Mouse (Mus musculus): ENCODE measurements around the gene Mindy3. TPM values are rescaled to one million over a fixed set of nuclear protein-coding genes. Genes with fewer than 3 reads are reported as not detected.

Mindy3 gene
- polyA plus RNA-seq, 1 experiment from 2014 or later = 27.0 TPM

- peak; percentile 41 for ATAC-seq
- Histone ChIP-seq H3K4me1 (peaks cover 59% of the 10 kb centered on the region), H3K4me2 (no peak overlapping the region), H3K36me3 (peaks cover 33% of the 10 kb centered on the region), H3K27ac (no peak overlapping the region), H3K27me3 (replicated peaks) (no peaks in the 10 kb centered on the region), H3K4me3 (no peak overlapping the region), H3K9ac (no peak overlapping the region), H3K9me3 (replicated peaks) (no peaks in the 10 kb centered on the region)
- 16% methylated on average over 1 of the region's 1 CpGs for WGBS (ENCODE audit: insufficient replicate concordance)
Observed at GRCm38 (mm10) chr2:12368016-12368415, 51.3 kb downstream of the Mindy3 start.

DNA sequence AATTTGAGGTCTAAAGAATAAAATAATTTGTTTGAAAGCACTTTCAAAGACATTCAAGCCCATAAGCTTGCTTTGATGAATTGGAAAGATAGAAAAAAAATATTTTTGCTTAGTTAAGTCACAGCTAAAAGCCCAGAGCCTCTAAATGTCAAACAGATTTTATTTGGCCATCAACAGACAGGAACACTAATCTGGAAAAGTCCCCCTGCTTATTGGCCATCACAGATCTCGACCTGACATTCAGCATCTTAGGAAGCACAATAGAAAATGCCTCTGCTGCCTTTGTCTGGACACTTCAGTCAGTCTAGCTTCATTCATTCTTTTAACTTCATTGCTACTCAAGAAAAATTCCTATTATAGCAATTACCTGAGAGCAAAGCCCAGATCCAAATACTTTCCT is 58.0 kb downstream of the Mindy3 start:
- WGBS (ENCODE audit: insufficient replicate concordance) = 89% methylated on average over 1 of the region's 1 CpGs
- Histone ChIP-seq H3K9me3 (replicated peaks) (no peaks in the 10 kb centered on the region), H3K4me1 (no peaks in the 10 kb centered on the region), H3K36me3 (peaks cover 66% of the 10 kb centered on the region), H3K9ac (no peak overlapping the region), H3K4me2 (no peak overlapping the region), H3K4me3 (no peak overlapping the region), H3K27me3 (replicated peaks) (no peaks in the 10 kb centered on the region), H3K27ac (no peak overlapping the region)
- no peak for ATAC-seq

DNA sequence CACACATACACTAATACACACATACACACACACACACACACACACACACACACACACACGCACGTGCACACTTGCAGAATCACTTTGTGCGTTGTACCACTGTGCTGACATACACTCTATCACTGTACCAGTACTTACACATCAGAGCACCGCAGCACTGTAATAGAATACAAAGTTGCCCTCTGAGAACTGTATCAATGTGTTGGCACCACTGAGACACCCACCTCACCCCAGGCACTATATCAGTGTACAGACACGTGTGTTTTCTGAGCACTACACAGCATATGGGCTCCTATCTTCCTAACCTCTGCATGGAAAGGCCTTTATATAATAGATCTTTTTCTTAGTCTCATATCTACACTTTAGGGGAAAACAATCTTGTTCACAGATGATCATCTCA is 64.4 kb downstream of the Mindy3 start:
- 86% methylated on average over 5 of the region's 5 CpGs for WGBS (ENCODE audit: insufficient replicate concordance)
- Histone ChIP-seq H3K9me3 (replicated peaks) (no peaks in the 10 kb centered on the region), H3K4me2 (no peak overlapping the region), H3K9ac (no peak overlapping the region), H3K4me3 (no peak overlapping the region), H3K27ac (no peak overlapping the region), H3K36me3 (peaks cover 68% of the 10 kb centered on the region), H3K27me3 (replicated peaks) (no peaks in the 10 kb centered on the region), H3K4me1 (no peaks in the 10 kb centered on the region)
- ATAC-seq = peak; percentile 70; the same call in 1 of the 2 replicates

DNA sequence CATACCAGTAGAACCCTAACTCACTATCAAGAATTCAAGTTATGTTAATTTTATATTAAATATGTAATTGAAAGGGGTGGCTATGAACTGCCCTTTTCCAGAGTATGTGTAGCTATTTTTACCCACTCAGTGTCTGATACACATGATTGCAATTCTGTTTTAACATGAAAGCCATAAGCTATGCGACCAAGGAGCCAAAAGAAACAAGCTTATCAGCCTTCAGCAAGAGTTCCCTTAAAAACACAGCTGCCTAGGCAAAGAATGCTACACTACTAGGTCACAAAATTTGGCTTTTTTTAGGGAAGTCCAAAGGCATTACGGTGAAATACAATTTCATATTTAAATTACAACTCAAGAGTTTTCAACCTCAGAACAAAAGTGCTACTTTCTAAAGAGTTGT is 70.4 kb downstream of the Mindy3 start:
- WGBS (ENCODE audit: insufficient replicate concordance) = 59% methylated on average over 2 of the region's 2 CpGs
- no peak overlapping the region for H3K4me2 ChIP-seq
- H3K9ac ChIP-seq = no peak overlapping the region
- no peak overlapping the region for H3K4me3 ChIP-seq
- no peaks in the 10 kb centered on the region for H3K4me1 ChIP-seq
- peaks cover 53% of the 10 kb centered on the region for H3K36me3 ChIP-seq
- H3K9me3 ChIP-seq (replicated peaks) = no peaks in the 10 kb centered on the region
- H3K27ac ChIP-seq = no peak overlapping the region
- H3K27me3 ChIP-seq (replicated peaks) = no peaks in the 10 kb centered on the region
- no peak for ATAC-seq

- Histone ChIP-seq H3K36me3 (no peaks in the 10 kb centered on the region), H3K9ac (no peak overlapping the region), H3K4me1 (peaks cover 12% of the 10 kb centered on the region), H3K4me2 (no peak overlapping the region), H3K27ac (no peak overlapping the region), H3K27me3 (replicated peaks) (no peaks in the 10 kb centered on the region), H3K4me3 (no peak overlapping the region), H3K9me3 (replicated peaks) (0 out of 2 replicates have a peak, but pooled peaks cover 3% of the 10 kb centered on the region)
- WGBS (ENCODE audit: insufficient replicate concordance) = 64% methylated on average over 2 of the region's 2 CpGs
- no peak for ATAC-seq
Observed at GRCm38 (mm10) chr2:12331962-12332361, 87.3 kb downstream of the Mindy3 start.

DNA sequence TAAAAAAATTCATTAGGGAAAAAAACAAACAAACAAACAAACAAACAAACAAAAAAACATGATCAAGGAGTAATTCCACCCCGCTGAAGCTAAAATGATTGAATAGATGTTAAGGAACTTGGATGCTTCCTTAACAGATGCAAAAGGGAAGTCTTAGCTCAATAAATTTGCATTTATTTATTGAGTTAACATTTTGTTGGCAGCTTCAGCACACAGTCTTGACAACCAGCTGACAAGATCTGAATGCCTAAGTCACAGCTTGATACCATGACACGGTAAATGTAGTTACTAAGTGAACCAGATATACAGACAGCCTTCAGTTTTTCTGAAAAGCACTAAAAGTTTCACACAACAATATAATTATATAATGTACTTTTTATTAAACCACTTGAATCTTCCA is 89.7 kb downstream of the Mindy3 start:
- Histone ChIP-seq H3K27ac (no peak overlapping the region), H3K27me3 (replicated peaks) (no peaks in the 10 kb centered on the region), H3K9ac (no peak overlapping the region), H3K4me3 (no peak overlapping the region), H3K4me2 (no peak overlapping the region), H3K4me1 (peaks cover 14% of the 10 kb centered on the region), H3K36me3 (no peaks in the 10 kb centered on the region), H3K9me3 (replicated peaks) (no peaks in the 10 kb centered on the region)
- 71% methylated on average over 2 of the region's 2 CpGs for WGBS (ENCODE audit: insufficient replicate concordance)
- ATAC-seq = no peak

DNA sequence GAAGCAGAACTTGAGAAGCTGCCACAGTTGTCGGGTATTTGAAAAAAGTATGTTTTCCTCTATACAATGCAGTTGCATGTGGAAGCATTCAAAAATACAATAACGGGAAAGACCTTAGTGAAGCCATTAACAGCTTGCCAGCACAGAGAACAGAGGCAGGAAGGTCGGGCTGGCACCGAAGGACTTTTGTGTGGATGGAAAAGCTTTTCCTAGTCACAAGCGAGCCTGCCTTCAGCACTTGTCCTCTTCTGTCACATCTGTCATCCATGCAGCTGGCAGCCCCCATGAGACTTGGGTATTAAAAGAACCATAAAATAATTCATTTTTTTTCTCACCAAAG is 90.2 kb downstream of the Mindy3 start:
- no peaks in the 10 kb centered on the region for H3K36me3 ChIP-seq
- no peak for ATAC-seq
- H3K27me3 ChIP-seq (replicated peaks) = no peaks in the 10 kb centered on the region
- no peak overlapping the region for H3K27ac ChIP-seq
- H3K9ac ChIP-seq = no peak overlapping the region
- H3K4me2 ChIP-seq = no peak overlapping the region
- no peak overlapping the region for H3K4me3 ChIP-seq
- 55% methylated on average over 5 of the region's 5 CpGs for WGBS (ENCODE audit: insufficient replicate concordance)
- H3K4me1 ChIP-seq = peaks cover 14% of the 10 kb centered on the region
- H3K9me3 ChIP-seq (replicated peaks) = no peaks in the 10 kb centered on the region

DNA sequence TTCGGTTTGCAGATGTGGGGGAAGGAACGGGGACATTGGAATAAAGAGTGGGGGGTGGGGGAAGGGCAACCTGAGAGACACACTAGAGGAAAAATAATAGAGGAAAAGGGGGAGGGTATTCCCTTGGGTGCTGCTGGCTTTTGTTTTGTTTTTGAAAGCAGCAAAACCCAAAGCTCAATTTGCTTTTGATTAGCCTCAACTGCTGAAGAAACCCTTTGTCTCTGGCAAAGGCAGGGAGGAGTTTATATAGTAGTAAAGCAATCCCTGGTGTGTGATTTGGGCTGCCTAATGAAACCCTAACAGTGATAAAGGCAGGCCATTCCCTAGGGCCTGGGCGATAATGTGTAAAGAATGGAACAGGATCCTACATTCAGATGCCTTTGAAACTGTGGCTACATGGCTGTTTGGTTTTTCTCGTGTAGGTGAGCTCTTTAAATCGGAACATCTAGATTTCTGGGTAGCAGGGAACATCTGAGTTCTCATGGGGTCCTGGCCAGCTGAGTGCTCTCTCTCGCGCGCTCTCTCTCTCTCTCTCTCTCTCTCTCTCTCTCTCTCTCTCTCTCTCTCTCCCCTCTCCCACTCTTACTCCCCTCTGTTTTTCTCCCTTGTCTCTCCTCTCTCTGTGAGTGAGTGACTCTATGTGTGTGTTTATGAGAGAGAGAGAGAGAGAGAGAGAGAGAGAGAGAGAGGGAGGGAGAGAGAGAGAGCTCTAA is 90.8 kb downstream of the Mindy3 start:
- Histone ChIP-seq H3K9ac (no peak overlapping the region), H3K4me2 (peak overlapping the region; percentile 73; the same call in 1 of the 2 replicates), H3K4me1 (peaks cover 14% of the 10 kb centered on the region), H3K27me3 (replicated peaks) (no peaks in the 10 kb centered on the region), H3K9me3 (replicated peaks) (no peaks in the 10 kb centered on the region), H3K27ac (no peak overlapping the region), H3K36me3 (no peaks in the 10 kb centered on the region), H3K4me3 (no peak overlapping the region)
- no peak for ATAC-seq
- 47% methylated on average over 8 of the region's 8 CpGs for WGBS (ENCODE audit: insufficient replicate concordance)

DNA sequence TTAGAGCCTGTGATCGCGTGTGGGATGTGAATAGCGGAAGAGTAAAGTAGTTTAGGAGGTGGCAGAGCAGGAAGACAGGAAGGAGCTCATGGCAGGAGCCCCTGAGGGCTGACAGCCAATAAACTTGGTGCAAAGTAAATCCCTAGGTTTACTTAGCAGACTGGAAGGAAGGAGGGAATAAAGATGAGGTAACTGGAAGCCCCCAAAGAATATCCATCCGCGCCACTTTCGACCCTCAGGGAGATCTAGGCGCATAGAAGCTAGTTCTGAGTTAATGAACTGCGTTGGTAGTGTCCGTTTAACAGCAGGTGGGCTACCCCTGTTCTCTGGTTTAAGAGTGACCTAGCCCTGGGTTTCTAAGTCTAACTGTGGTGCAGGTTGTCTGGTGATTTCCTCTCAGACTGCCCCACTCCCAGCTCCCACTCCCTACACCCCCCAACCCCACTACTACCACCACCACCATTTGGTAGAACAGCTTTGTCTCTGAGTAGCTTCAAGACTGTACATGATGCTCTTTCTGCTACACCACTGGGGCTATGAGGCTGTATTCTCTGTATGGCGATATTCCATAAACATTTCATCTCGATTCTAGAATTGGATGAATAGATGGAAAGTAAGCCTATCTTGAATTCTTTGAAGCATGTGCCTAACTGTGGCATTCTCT is 91.4 kb downstream of the Mindy3 start:
- Histone ChIP-seq H3K27ac (no peak overlapping the region), H3K4me1 (peaks cover 14% of the 10 kb centered on the region), H3K36me3 (no peaks in the 10 kb centered on the region), H3K4me2 (peak overlapping the region; percentile 73), H3K9ac (peak overlapping the region; percentile 28; the same call in 1 of the 2 replicates), H3K9me3 (replicated peaks) (no peaks in the 10 kb centered on the region), H3K4me3 (peak overlapping the region; percentile 53), H3K27me3 (replicated peaks) (no peaks in the 10 kb centered on the region)
- 37% methylated on average over 11 of the region's 11 CpGs for WGBS (ENCODE audit: insufficient replicate concordance)
- peak; percentile 44; the same call in 1 of the 2 replicates for ATAC-seq

GRCm38 (mm10) chr2:12327216-12327615 is 92.1 kb downstream of the Mindy3 start:
- Histone ChIP-seq H3K9me3 (replicated peaks) (no peaks in the 10 kb centered on the region), H3K4me3 (peak overlapping the region; percentile 53), H3K36me3 (no peaks in the 10 kb centered on the region), H3K9ac (peak overlapping the region; percentile 28; the same call in 1 of the 2 replicates), H3K4me2 (peak overlapping the region; percentile 73), H3K27ac (no peak overlapping the region), H3K27me3 (replicated peaks) (no peaks in the 10 kb centered on the region), H3K4me1 (peaks cover 14% of the 10 kb centered on the region)
- peak; percentile 81 for ATAC-seq
- WGBS (ENCODE audit: insufficient replicate concordance) = 13% methylated on average over 10 of the region's 10 CpGs

GRCm38 (mm10) chr2:12325868-12326267 is 93.4 kb downstream of the Mindy3 start:
- H3K4me3 ChIP-seq = no peak overlapping the region
- WGBS (ENCODE audit: insufficient replicate concordance) = 58% methylated on average over 2 of the region's 2 CpGs
- no peak overlapping the region for H3K4me2 ChIP-seq
- no peaks in the 10 kb centered on the region for H3K9me3 ChIP-seq (replicated peaks)
- no peak for ATAC-seq
- H3K27me3 ChIP-seq (replicated peaks) = no peaks in the 10 kb centered on the region
- H3K4me1 ChIP-seq = peaks cover 14% of the 10 kb centered on the region
- H3K9ac ChIP-seq = no peak overlapping the region
- no peaks in the 10 kb centered on the region for H3K36me3 ChIP-seq
- H3K27ac ChIP-seq = no peak overlapping the region

DNA sequence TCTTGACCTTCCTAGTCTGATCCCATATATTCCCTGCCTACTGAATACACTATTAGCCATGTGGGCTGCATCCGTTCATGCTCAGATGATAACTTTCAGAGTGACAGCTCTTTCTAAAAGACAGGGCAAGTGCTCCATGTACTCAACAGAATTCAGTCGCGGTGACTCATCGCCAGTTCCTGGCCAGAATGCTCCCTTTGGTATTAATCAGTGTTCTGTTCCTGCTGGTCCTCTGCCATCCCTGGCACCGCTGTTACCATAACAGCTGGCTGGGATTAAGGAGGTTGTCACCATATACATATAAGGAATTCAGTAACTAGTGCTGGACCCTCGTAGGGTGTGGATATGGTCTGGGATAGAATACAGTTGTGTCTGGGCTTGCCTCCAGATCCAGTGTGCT is 93.9 kb downstream of the Mindy3 start:
- no peaks in the 10 kb centered on the region for H3K27me3 ChIP-seq (replicated peaks)
- no peak overlapping the region for H3K4me3 ChIP-seq
- no peak overlapping the region for H3K9ac ChIP-seq
- no peaks in the 10 kb centered on the region for H3K36me3 ChIP-seq
- peaks cover 14% of the 10 kb centered on the region for H3K4me1 ChIP-seq
- H3K9me3 ChIP-seq (replicated peaks) = no peaks in the 10 kb centered on the region
- no peak overlapping the region for H3K27ac ChIP-seq
- ATAC-seq = no peak
- WGBS (ENCODE audit: insufficient replicate concordance) = 80% methylated on average over 6 of the region's 6 CpGs
- no peak overlapping the region for H3K4me2 ChIP-seq
